Mouse (Mus musculus): ENCODE results near the gene Cacna1f.

The Cacna1f gene

DNA sequence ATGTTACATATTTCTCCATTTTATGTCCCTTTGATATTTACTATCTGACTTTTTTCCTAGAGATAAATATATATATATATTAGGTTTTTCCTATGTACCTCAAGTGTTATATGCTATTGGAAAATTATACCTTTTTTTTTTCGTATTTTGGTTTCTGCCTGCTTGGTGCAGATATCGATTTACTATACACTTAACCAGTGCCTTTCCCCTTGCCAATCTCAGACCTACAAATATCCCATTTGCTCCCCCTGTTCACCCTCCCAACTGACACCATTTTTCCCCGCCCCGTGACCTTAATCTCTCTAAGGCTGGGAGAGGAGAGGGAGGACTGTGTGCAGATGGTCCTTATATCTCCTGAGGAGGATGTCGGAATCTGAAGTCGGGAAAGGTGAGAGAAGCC is at the start of gene Cacna1f:
Gene Cacna1f (plus strand): TSS at position 301 of the 400 bp plus-strand sequence.
- DNase-seq: no peak

DNA sequence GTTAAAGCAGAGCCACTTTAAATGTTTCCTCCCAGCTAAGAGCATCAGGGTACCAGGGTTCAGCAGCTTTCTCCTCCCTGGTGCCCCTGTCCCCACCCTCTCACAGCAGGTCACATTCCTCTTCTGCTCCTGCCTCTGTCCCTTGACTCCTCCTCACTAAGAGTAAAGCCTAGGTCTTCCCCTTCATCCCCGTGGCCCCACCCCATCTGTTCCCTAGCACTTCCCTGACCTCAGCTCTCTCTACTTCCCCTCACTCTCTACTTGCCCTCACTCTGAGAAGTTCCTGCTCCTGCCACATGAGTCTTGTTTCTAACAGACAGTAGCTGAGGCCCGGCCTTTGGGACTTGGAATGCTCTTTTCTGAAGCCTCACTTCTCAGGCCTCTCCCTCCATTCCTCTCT is 43.8 kb upstream of the Cacna1f start:
- no peak for DNase-seq

DNA sequence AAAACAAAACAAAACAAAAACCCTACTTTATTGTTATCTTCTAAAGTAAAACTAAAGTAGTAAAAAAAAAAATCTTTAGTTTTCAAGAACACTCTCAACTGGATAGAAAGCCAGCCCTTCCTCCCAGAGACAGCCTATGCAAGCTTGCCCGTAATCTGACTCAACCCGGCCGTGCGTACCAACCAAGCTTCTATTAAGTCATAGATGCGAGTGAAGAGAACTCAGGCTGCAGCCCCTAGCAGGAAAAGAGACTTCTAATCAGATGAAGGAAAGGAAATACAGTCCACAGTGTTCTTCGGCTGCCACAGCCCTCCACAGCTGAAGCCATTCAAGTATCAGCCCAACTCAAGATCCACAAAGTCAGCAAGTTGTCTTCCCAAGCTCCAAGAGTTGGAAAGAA is 40.5 kb upstream of the Cacna1f start:
- no peak for DNase-seq

DNA sequence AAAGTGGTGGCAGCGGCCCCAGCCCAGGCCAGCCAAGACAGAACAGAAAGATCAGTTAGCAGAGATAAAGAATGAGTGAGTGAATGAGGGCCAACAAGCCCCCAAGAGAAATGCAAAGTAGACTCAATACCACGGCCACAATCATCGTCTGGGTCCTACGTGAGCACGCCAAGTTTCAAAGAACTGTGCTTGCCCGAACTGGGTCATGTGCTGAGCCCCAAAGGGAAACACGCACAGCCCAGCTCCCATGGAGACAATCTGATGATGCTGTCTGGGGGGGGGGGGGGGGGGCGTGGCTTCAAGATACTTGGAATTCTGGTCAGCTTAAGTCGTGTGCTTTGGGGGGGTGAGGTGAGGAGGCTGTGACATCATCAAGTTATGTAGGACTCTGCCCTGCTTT is 39.4 kb upstream of the Cacna1f start:
- no peak for DNase-seq

DNA sequence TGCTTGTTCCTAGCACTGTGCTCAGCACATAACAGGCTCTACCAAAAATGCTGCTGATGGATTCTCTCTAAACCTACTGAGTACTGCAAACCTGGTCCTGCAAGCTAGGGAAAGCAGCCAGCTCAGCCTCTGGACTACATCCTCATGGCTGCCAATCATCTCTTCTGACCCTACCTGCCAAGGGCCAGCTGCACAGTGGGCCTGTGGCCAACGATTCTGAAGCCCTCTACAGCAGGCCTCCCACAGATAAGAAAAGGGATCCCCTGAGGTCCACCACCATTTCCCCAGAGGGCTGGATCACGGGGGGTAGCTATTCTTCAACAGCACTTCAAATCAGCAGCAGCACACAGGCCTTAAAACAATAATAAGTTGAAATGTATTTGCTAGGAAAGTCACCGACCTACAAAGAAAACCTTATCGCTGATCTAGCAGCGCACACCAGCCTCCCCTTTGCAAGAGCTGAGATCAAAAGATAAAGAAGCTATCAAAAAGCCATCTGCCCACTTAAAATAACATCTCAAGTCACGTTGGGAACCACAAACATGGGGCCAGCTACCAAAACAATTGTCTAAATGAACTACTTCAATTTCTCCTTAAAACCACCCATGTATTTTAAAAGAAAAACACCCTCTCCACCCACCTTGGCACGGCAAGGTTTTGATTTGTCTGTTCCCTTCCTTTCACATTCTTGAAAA is 36.3 kb upstream of the Cacna1f start:
- DNase-seq: no peak

DNA sequence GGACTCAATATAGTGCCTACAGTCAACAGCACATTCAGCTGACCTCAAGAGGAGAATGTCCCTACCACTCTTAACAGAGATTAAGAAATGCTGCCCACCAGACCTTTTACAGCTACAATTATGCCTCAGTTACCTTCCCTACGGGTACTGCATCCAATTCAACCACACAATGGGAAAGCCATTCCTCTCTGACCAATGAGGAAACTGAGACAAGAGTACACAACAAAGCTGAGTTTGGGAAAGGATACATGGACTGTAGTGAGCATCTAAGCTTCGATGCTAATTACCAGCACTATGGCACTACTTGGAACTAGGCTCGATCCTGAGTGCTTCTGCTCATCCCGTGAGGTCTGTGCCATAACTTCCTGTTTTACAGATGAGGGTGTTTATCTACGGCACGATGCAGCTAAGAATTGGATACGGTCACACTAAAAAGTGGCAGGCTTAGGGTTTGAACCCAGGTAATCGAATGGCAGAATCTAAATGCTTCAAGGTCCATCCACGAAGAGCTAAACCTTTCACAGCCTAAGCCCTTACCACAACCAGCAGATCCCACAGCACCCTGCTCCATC is 35.2 kb upstream of the Cacna1f start:
- no peak for DNase-seq

DNA sequence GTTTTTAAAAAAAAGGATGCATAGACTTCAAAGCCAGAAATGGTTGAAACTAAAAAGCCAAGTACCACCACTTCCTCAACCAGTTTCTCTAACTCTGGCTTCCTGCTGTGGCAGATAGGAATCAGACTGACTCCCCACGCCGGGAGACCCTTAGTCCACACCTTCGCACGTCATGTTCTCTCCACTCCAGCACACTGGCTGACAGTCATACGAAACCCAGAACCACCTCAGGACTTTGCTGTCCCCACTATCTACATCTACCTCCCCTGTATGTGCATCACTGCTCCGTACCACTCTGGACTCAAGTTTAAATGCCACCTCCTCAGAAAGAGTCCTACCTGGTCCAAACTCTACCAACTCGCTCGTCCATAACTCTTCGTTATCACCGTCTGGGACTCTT is 34.4 kb upstream of the Cacna1f start:
- no peak for DNase-seq

DNA sequence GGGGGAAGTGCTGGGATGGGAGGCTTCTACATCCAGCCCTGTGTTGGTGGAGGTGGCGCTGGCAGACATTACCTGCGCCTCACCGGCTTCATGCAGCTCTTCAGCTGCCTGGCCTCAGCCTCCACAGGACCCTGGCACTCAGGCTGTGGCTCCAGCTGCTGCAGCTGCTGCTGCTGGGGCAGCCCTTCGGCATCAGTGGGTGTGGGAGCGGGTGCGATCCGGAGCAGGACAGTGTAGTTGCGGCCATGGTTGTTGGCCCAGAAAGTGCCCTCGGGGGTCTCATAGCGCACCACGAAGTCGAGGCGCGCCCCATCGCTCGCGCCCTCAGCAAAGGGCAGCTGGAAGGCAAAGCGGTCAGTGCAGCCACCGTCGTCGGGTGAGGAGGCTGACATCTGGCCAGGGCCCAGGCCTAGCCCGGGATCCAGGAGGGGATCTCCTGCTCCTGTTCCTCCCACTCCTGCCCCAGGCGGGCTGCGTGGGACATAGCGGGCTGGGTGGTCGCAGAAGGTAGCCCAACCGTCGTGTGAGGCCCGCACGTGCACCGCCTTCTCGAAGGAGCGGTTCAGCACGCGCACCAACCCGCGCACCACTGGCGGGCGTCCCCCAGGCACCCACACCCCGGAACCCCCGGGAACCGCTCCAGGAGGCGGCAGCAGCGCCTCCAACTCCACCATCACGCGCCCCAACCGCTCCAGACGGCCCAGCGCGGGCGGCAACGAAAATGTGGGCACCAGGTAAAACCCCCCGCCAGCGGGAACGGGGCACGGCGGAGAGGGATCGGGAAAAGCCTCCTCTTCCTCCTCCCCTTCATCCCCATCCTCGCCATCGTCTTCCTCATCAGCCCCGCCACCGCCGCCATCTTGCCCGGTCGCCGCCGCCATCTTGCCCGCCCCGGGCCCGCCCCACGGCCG is 33.5 kb upstream of the Cacna1f start, which contains the start of gene Foxp3:
Gene Foxp3 (plus strand): TSS at position 469 of the 911 bp plus-strand sequence.
- peak; percentile 56 for DNase-seq

DNA sequence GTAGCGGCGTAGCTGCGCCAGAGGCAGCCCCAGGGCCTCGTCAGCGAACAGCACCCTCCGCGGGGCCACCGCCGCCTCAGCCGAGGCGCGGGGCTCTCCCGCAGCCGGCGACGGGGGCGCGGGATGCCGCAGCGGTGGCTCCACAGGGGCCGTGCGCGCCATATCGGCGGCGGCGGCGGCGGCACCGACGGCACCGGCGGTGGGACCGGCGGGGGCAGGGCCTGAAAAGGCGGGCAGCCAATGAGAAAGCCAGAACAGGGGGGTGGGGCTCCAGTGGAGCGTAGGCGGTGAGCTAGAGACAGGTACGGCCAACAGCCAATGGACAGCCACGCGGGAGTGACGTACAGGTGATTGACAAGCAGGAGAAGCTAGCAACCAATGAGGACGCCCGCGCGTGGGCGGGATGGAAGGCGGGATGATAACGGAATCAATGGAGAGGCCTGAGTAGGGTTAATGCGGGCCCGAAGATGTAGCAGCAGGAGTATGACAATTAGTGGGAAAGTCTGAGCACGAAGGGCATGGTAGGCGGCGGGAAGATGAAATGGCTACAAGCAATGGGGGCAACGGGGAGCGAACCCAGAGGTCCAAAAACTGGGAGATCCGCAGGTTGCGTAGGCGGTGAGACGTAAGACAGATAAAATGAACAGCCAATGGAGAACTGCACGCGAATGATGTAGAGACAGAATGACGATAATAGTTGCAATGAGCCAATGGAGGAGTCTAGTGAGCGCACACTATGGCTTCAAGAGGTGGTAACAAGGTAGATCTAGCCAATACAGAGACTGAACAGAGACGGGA is 32.6 kb upstream of the Cacna1f start, which contains the start of gene Ppp1r3f:
Gene Ppp1r3f (minus strand): TSS at position 197 of the 798 bp plus-strand sequence.
- peak; percentile 96 for DNase-seq

DNA sequence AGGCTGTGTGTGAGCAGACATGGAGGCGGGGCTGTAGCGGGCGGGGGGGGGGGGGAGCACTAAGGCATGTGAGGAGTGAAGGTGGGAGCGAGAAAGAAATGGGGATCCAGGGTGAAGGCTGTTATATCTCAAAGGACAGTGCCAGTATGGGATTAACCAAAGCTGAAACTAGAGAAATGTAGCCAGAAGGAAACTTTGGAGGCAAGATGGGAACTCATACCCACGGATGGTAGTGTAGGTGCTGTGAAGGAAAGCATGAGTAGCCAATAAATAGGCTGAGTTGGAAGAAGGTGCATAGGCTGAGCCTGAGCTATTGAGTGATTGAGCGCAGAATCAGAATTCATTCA is 32.0 kb upstream of the Cacna1f start:
- no peak for DNase-seq

DNA sequence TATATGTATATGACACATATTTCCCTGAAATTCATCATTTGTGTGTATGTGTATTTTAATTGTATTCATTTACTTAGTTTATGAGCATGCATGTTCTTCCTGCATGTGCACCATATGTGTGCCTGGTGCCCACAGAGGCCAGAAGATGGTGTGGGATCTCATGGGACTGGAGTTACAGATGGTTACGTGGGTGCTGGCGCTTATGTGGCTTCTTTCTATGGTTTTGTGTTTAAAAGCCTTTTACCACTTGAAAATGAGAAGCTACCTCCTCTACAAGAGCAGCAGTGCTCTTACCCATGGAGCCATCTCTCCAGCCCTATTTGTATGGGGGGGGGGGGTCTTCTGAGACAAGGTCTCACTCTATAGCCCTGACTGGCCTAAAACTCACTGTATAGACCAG is 25.7 kb upstream of the Cacna1f start:
- DNase-seq: no peak

DNA sequence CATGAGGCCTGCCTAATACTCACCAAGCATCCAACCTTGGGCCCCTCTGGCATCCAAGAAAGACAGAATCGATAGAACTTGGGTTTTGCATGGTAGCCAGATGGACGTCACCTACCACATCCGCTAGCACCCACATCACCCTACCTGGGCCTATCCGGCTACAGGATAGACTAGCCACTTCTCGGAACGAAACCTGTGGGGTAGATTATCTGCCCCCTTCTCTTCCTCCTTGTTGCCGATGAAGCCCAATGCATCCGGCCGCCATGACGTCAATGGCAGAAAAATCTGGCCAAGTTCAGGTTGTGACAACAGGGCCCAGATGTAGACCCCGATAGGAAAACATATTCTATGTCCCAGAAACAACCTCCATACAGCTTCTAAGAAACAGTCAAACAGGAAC is 23.0 kb upstream of the Cacna1f start:
- DNase-seq: no peak

DNA sequence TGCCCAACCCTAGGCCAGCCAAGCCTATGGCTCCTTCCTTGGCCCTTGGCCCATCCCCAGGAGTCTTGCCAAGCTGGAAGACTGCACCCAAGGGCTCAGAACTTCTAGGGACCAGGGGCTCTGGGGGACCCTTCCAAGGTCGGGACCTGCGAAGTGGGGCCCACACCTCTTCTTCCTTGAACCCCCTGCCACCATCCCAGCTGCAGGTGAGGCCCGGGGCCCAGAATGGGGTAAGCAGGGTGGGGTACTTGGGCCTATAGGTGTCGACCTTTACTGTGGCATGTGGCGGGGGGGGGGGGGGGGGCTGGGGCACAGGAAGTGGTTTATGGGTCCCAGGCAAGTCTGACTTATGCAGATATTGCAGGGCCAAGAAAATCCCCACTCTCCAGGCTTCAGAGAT is 20.5 kb upstream of the Cacna1f start:
- DNase-seq: no peak

DNA sequence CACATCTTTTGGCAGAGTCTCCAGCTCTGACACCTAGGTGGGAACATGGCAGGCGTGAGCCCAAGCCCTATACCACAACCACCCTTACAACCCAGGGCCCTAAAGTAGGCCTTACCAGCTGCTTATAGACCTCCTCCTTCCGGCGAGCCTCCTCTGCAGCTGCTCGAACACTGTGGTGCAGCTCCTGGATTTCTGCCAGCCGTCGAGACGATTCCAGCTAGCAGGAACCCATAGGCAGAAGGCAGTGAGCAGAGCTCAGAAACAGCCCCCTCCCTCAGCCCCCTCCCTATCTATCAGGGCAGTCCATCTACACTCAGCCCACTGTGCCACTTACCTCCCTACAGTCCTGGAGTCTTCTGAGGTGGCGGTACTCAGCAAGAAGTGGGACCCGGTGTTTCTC is 11.5 kb upstream of the Cacna1f start:
- peak; percentile 54 for DNase-seq

DNA sequence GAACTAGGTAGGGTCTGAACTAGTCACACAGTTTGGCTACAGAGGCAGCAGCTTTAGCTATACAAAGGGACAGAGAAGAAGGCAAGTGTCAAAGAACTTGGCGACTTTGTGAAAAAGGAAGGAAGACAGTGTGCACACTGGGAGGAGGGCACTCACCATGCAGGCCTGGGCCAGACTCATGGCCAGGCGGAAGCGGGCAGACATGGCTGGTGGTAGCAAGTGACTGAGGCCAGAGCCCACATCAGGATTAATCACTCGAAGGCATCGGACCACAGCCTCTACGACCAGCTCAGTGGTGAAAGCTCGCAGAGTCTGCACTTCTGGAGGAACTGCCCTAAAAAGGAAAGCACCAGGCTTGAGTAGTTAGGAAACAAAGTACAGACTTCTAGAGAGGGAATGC is 2.9 kb upstream of the Cacna1f start:
- DNase-seq: no peak

DNA sequence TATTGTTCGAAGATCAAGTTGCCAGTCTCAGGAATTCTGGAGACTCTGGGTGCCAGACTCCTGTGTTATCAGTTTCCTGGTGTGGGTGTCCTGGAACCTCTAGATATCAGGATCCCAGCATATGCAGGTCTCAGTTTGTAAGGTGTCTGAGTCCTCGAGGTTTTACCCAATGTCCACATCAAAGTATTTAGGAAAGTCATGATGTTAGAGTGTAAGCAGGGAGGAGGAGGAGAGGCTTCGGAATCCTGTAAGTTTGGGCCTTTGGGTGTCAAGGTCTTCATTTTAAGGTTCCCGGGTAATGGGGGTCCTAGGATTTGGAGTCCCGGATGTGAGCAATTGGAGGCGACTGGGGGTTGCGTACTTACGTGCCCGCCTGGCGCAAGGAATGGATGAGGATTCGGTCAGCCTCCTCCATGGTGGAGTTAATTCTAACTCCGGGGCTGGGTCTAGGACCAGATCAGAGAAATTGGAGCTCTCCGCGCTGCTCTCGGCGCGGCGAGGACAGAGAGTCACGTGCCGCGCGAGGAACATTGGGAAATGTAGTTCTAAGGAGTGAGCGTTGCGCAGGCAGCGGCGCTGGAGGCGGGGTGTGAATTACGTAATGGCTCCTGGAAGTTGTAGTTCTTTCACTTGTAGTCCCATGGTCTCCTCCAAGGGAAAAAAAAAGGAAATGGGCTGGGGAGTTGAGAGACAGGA is 1.9 kb upstream of the Cacna1f start, which contains the start of gene Ccdc22:
Gene Ccdc22 (minus strand): TSS at position 639 of the 696 bp plus-strand sequence.
- peak; percentile 74 for DNase-seq

DNA sequence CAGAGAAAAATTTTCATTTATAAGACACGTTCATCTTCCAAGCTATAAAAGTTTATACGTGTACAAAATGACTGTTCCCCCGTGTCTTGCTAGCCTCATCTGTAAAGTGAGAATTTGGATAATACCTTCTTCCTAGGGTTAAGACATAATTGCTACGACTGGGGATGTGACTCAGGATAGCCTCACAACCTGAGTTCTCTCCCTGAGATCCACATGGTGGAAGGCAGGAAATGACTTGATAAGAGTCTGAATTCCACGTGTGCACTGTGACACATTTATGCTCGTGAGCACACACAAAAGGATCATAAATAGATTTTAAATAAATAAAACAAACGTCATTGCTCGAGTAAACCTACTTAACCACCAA is 1.3 kb upstream of the Cacna1f start:
- DNase-seq: no peak

DNA sequence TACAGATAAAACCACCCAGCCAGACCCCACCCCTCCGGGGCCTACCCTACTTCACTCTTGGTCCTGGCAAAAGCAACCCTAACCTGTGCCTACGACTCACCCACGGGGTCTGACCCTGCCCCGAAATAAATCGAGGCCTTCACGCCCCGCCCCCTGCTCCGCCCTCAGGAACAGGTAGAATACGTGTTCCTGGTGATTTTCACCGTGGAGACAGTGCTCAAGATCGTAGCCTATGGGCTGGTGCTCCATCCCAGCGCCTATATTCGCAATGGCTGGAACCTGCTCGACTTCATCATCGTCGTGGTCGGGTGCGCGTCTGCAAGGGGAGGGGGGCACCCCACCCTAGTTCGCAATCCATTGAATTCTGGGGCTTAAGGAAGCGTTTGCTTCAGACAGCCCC is 3.2 kb downstream of the Cacna1f start:
- DNase-seq: no peak

DNA sequence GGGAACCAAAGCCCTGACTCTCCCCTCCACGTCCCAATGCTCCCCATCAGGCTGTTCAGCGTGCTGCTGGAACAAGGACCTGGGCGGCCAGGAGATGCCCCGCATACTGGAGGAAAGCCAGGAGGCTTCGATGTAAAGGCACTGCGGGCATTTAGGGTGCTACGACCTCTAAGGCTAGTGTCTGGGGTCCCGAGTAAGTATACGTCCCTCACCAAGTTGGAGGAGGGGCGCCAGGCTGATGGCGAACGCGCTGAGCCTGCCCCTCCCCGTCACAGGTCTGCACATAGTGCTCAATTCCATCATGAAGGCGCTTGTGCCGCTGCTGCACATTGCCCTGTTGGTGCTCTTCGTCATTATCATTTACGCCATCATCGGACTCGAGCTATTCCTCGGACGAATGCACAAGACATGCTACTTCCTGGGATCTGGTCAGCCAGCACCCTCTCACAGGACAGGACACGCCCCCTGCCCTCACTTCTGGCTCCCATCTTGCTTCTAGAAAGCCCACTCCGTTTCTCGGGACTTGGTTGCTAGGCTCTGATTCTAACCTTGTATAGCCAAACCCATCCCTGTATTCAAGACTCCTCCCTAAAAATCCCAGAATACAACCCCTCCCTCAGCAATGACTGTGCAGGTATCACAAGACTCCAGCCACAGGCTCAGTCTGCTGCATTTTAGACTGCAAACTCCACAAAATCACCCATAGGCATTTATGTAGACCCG is 3.8 kb downstream of the Cacna1f start:
- peak; percentile 28 for DNase-seq

DNA sequence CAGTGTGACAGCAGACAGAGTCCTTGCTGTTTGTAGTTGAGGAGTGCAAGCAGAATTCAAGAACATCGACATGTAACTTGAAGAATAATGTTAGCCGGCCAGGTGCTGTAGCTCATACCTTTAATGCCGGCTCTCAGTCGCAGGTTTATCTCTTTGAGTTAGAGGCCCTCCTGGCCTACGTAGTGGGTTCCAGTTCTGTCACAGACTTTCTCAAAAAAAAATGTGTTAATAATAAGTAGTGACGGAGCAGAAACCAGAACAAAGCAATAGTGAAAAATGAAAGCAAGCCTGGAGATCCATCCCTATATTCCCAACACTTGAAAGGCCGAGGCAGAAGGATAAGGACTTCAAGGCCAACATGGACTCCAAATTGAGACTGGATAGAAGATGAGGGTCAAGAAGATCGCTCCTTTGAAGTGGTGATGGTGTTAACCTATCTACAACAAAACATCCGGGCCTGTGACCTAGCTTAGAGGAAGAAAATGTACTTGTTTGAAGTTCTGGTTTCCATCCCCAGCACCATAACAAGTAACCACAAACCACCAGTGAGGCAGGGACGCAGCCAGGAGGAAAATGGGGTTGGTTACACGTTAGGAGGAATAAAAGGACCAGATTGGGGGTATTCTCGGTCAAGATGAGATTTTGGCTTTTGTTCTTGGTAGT is 11.1 kb downstream of the Cacna1f start:
- DNase-seq: no peak

DNA sequence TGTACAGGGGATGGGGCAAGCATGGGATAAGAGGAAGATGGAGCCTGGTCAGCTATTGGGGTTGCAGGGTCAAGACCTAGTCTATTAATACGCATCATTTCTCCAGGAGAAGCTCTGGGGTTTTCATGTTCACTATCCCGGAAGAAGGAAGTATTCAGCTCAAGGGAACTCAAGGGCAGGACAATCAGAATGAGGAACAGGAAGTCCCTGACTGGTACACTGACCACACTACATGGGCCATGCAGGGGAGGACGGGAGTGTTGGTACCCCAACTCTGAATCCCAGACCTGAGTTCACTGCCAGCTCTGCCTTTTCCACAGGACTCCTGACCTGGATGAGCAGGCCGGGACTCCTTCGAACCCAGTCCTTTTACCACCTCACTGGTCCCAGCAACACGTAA is 25.7 kb downstream of the Cacna1f start:
- DNase-seq: no peak

Data from right cerebral cortex, postnatal 14 days (tissue).